Mouse (Mus musculus) MEL (cell line): ENCODE measurements around the gene Tmem184a. TPM values are rescaled to one million over a fixed set of nuclear protein-coding genes. Genes with fewer than 3 reads are reported as not detected.
A peak's percentile ranks its signal among the peaks of the same experiment; 100 is the strongest.

ENCODE experiments used
- DNase-seq: peaks from one replicate; pipeline ENCODE4 v3.0.0; 2011; ENCODE audit warnings: low read depth, low spot score
- H3K27ac ChIP-seq: 2 replicates; pipeline ENCODE4 v1.5.1; 2012; ENCODE audit warnings: low read depth, mild to moderate bottlenecking, control low read depth, low read length, moderate library complexity; ENCODE audit not compliant: control insufficient read depth
- H3K27me3 ChIP-seq, 2 experiments: fragments of 150-350 bp in 1 of 2; sonication (generic) in 1 of 2; 2 replicates each; pipeline ENCODE4 v1.6.1; 2012; ENCODE audit warnings: low read length in 2 of 2, mild to moderate bottlenecking in 2 of 2, improper control_type of control experiment in 1 of 2, moderate library complexity in 1 of 2; ENCODE audit not compliant: insufficient read depth in 2 of 2, control insufficient read depth in 1 of 2
- H3K36me3 ChIP-seq, 2 experiments: 2 replicates each; pipeline ENCODE4 v1.6.1; 2012 to 2014; ENCODE audit warnings: low read length in 2 of 2, improper control_type of control experiment in 1 of 2, inconsistent platforms in 1 of 2, mild to moderate bottlenecking in 1 of 2; ENCODE audit not compliant: insufficient read depth in 2 of 2, control insufficient read depth in 1 of 2
- H3K4me1 ChIP-seq, 2 experiments: fragments of 150-350 bp in 1 of 2; sonication (generic) in 1 of 2; 2 replicates each; pipeline ENCODE4 v1.6.1; 2012; ENCODE audit warnings: low read length in 2 of 2, improper control_type of control experiment in 1 of 2, mild to moderate bottlenecking in 1 of 2; ENCODE audit not compliant: insufficient read depth in 2 of 2, control insufficient read depth in 1 of 2
- H3K4me3 ChIP-seq, 2 experiments: fragments of 150-350 bp in 1 of 2; sonication (generic) in 1 of 2; 2 replicates each; pipeline ENCODE4 v1.5.1; 2012; ENCODE audit warnings: low read depth in 2 of 2, low read length in 2 of 2, mild to moderate bottlenecking in 2 of 2, moderate library complexity in 2 of 2, control low read depth in 1 of 2, improper control_type of control experiment in 1 of 2; ENCODE audit not compliant: control insufficient read depth in 1 of 2, insufficient read depth in 1 of 2
- H3K79me2 ChIP-seq: 2 replicates; pipeline ENCODE4 v1.6.1; 2012; ENCODE audit warnings: mild to moderate bottlenecking, low read length, moderate library complexity; ENCODE audit not compliant: control insufficient read depth, poor library complexity, insufficient read depth
- H3K9ac ChIP-seq: 2 replicates; pipeline ENCODE4 v1.6.1; 2012; ENCODE audit warnings: low read depth, mild to moderate bottlenecking, control low read depth, low read length, moderate library complexity; ENCODE audit not compliant: control insufficient read depth, poor library complexity, severe bottlenecking
- H3K9me3 ChIP-seq: fragments of 150-350 bp; sonication (generic); replicated peaks from 2 replicates; pipeline ENCODE4 v1.6.1; 2012; ENCODE audit warnings: mild to moderate bottlenecking, low read length, improper control_type of control experiment, moderate library complexity; ENCODE audit not compliant: insufficient read depth
- BHLHE40 ChIP-seq: IDR thresholded peaks from 2 replicates; pipeline ENCODE4 v1.6.1; 2012; ENCODE audit warnings: low read depth, mild to moderate bottlenecking, inconsistent platforms, low read length, improper control_type of control experiment, borderline replicate concordance
- CHD1 ChIP-seq: IDR thresholded peaks from 2 replicates; pipeline ENCODE4 v1.6.1; 2012; ENCODE audit warnings: low read depth, mild to moderate bottlenecking, inconsistent platforms, low read length, improper control_type of control experiment
- CHD2 ChIP-seq: IDR thresholded peaks from 2 replicates; pipeline ENCODE4 v1.6.1; 2011; ENCODE audit warnings: low read length, improper control_type of control experiment
- CTCF ChIP-seq, 3 experiments: IDR thresholded peaks in 2 of 3; conservative IDR thresholded peaks in 1 of 3; 2 replicates each; pipeline ENCODE4 v1.5.1; 2011 to 2012; ENCODE audit warnings: low read length in 3 of 3, low read depth in 2 of 3, mild to moderate bottlenecking in 2 of 3, improper control_type of control experiment in 1 of 3, inconsistent platforms in 1 of 3, mixed read lengths in 1 of 3, moderate library complexity in 1 of 3; ENCODE audit not compliant: control insufficient read depth in 1 of 3, insufficient read depth in 1 of 3, poor library complexity in 1 of 3, severe bottlenecking in 1 of 3
- E2F4 ChIP-seq: IDR thresholded peaks from 2 replicates; pipeline ENCODE4 v1.6.1; 2011; ENCODE audit warnings: low read depth, low read length, improper control_type of control experiment, borderline replicate concordance
- EP300 ChIP-seq, 2 experiments: IDR thresholded peaks; 2 replicates each; pipeline ENCODE4 v1.6.1; 2011; ENCODE audit warnings: improper control_type of control experiment in 2 of 2, low read length in 2 of 2, low read depth in 1 of 2, mild to moderate bottlenecking in 1 of 2
- ETS1 ChIP-seq: IDR thresholded peaks from 2 replicates; pipeline ENCODE4 v1.6.1; 2012; ENCODE audit warnings: low read depth, mild to moderate bottlenecking, inconsistent platforms, low read length, improper control_type of control experiment, moderate library complexity
- GABPA ChIP-seq: IDR thresholded peaks from 2 replicates; pipeline ENCODE4 v1.6.1; 2012; ENCODE audit warnings: low read depth, mild to moderate bottlenecking, inconsistent platforms, low read length, improper control_type of control experiment, moderate library complexity
- GATA1 ChIP-seq: IDR thresholded peaks from 2 replicates; pipeline ENCODE4 v1.6.1; 2011; ENCODE audit warnings: low read depth, low read length, improper control_type of control experiment
- HCFC1 ChIP-seq: IDR thresholded peaks from 2 replicates; pipeline ENCODE4 v1.6.1; 2012; ENCODE audit warnings: low read depth, mild to moderate bottlenecking, inconsistent platforms, low read length, improper control_type of control experiment, moderate library complexity
- JUND ChIP-seq: IDR thresholded peaks from 2 replicates; pipeline ENCODE4 v1.6.1; 2011; ENCODE audit warnings: low read depth, mild to moderate bottlenecking, improper control_type of control experiment, low read length
- KAT2A ChIP-seq: conservative IDR thresholded peaks from 2 replicates; pipeline ENCODE4 v1.6.1; 2012; ENCODE audit warnings: low read depth, low read length, improper control_type of control experiment, inconsistent platforms
- MAFK ChIP-seq: IDR thresholded peaks from 2 replicates; pipeline ENCODE4 v1.6.1; 2011; ENCODE audit warnings: low read depth, mild to moderate bottlenecking, low read length, improper control_type of control experiment, borderline replicate concordance
- MAX ChIP-seq: IDR thresholded peaks from 2 replicates; pipeline ENCODE4 v1.6.1; 2011; ENCODE audit warnings: low read length, improper control_type of control experiment
- MAZ ChIP-seq: IDR thresholded peaks from 2 replicates; pipeline ENCODE4 v1.6.1; 2012; ENCODE audit warnings: low read depth, mild to moderate bottlenecking, inconsistent platforms, low read length, improper control_type of control experiment
- MEF2A ChIP-seq: IDR thresholded peaks from 2 replicates; pipeline ENCODE4 v1.6.1; 2014; ENCODE audit warnings: low read depth, mild to moderate bottlenecking, inconsistent platforms, low read length, improper control_type of control experiment; ENCODE audit not compliant: poor library complexity, insufficient replicate concordance, severe bottlenecking; ENCODE audit errors: extremely low read depth
- MXI1 ChIP-seq: IDR thresholded peaks from 2 replicates; pipeline ENCODE4 v1.6.1; 2011; ENCODE audit warnings: mild to moderate bottlenecking, low read depth, low read length, improper control_type of control experiment
- MYC ChIP-seq: IDR thresholded peaks from 2 replicates; pipeline ENCODE4 v1.6.1; 2011; ENCODE audit warnings: low read depth, mild to moderate bottlenecking, low read length, improper control_type of control experiment, moderate library complexity
- NELFE ChIP-seq: IDR thresholded peaks from 2 replicates; pipeline ENCODE4 v1.6.1; 2011; ENCODE audit warnings: low read depth, low read length, improper control_type of control experiment
- NRF1 ChIP-seq: IDR thresholded peaks from 2 replicates; pipeline ENCODE4 v1.6.1; 2014; ENCODE audit warnings: low read depth, mild to moderate bottlenecking, inconsistent platforms, low read length, improper control_type of control experiment, moderate library complexity; ENCODE audit not compliant: poor library complexity, insufficient read depth, severe bottlenecking
- POLR2A ChIP-seq, 2 experiments: IDR thresholded peaks; 2 replicates each; pipeline ENCODE4 v1.6.1; 2011 to 2012; ENCODE audit warnings: low read length in 2 of 2, mild to moderate bottlenecking in 2 of 2, control low read depth in 1 of 2, improper control_type of control experiment in 1 of 2, low read depth in 1 of 2, moderate library complexity in 1 of 2; ENCODE audit not compliant: control insufficient read depth in 1 of 2, insufficient read depth in 1 of 2, poor library complexity in 1 of 2
- POLR2AphosphoS2 ChIP-seq: IDR thresholded peaks from 2 replicates; pipeline ENCODE4 v1.6.1; 2011; ENCODE audit warnings: low read length, improper control_type of control experiment
- POLR2AphosphoS5 ChIP-seq: IDR thresholded peaks from 2 replicates; pipeline ENCODE4 v1.6.1; 2012; ENCODE audit warnings: low read depth, borderline replicate concordance, mild to moderate bottlenecking, inconsistent platforms, low read length, moderate library complexity, mixed read lengths
- RAD21 ChIP-seq: IDR thresholded peaks from 2 replicates; pipeline ENCODE4 v1.6.1; 2011; ENCODE audit warnings: mild to moderate bottlenecking, low read depth, low read length, improper control_type of control experiment
- RCOR1 ChIP-seq: IDR thresholded peaks from 2 replicates; pipeline ENCODE4 v1.6.1; 2012; ENCODE audit warnings: low read depth, mild to moderate bottlenecking, inconsistent platforms, low read length, improper control_type of control experiment
- SIN3A ChIP-seq: IDR thresholded peaks from 2 replicates; pipeline ENCODE4 v1.6.1; 2012; ENCODE audit warnings: low read length, improper control_type of control experiment, inconsistent platforms
- SMC3 ChIP-seq: IDR thresholded peaks from 2 replicates; pipeline ENCODE4 v1.6.1; 2011; ENCODE audit warnings: low read depth, low read length, improper control_type of control experiment
- TAL1 ChIP-seq: IDR thresholded peaks from 2 replicates; pipeline ENCODE4 v1.6.1; 2012; ENCODE audit warnings: mild to moderate bottlenecking, inconsistent platforms, low read length, moderate library complexity, mixed read lengths
- TBP ChIP-seq: IDR thresholded peaks from 2 replicates; pipeline ENCODE4 v1.8.0; 2011; ENCODE audit warnings: low read depth, low read length, improper control_type of control experiment
- TCF12 ChIP-seq: IDR thresholded peaks from 2 replicates; pipeline ENCODE4 v1.6.1; 2014; ENCODE audit warnings: low read depth, mild to moderate bottlenecking, inconsistent platforms, low read length, improper control_type of control experiment, moderate library complexity
- UBTF ChIP-seq: IDR thresholded peaks from 2 replicates; pipeline ENCODE4 v1.6.1; 2012; ENCODE audit warnings: low read depth, mild to moderate bottlenecking, inconsistent platforms, low read length, improper control_type of control experiment, moderate library complexity, borderline replicate concordance; ENCODE audit not compliant: insufficient read depth
- USF1 ChIP-seq: IDR thresholded peaks from 2 replicates; pipeline ENCODE4 v1.6.1; 2014; ENCODE audit warnings: low read depth, mild to moderate bottlenecking, inconsistent platforms, low read length, improper control_type of control experiment, moderate library complexity
- USF2 ChIP-seq, 2 experiments: IDR thresholded peaks; 2 replicates each; pipeline ENCODE4 v1.6.1; 2011 to 2012; ENCODE audit warnings: improper control_type of control experiment in 2 of 2, low read length in 2 of 2, borderline replicate concordance in 1 of 2, inconsistent platforms in 1 of 2, low read depth in 1 of 2, mild to moderate bottlenecking in 1 of 2; ENCODE audit not compliant: insufficient read depth in 1 of 2
- ZC3H11A ChIP-seq: IDR thresholded peaks from 2 replicates; pipeline ENCODE4 v1.6.1; 2012; ENCODE audit warnings: low read depth, mild to moderate bottlenecking, inconsistent platforms, low read length, improper control_type of control experiment
- ZKSCAN1 ChIP-seq: IDR thresholded peaks from 2 replicates; pipeline ENCODE4 v1.6.1; 2012; ENCODE audit warnings: low read depth, mild to moderate bottlenecking, inconsistent platforms, low read length, improper control_type of control experiment, moderate library complexity
- ZMIZ1 ChIP-seq: IDR thresholded peaks from 2 replicates; pipeline ENCODE4 v1.6.1; 2012; ENCODE audit warnings: low read depth, mild to moderate bottlenecking, inconsistent platforms, low read length, improper control_type of control experiment, moderate library complexity
- polyA plus RNA-seq, 2 experiments: library from polyadenylated mRNA; stranded (reverse) in 1 of 2; unstranded in 1 of 2; fragments of >175 nt in 1 of 2; fragments of >200 nt in 1 of 2; gene quantifications; 2 replicates each; pipeline versions ENCODE4 v1.2.1 to v1.2.4; 2012; ENCODE audit warnings: low replicate concordance in 2 of 2, low read depth in 1 of 2; ENCODE audit not compliant: insufficient read length in 2 of 2, insufficient read depth in 1 of 2, missing spikeins in 1 of 2
- total RNA-seq: library from RNA; depleted of rRNA; stranded (reverse); fragments of 300-350 nt; gene quantifications from 2 replicates; pipeline ENCODE4 v1.2.3, GENCODE M21; 2012

The Tmem184a gene
- total and polyA plus RNA-seq, 3 experiments, result 0.10 to 0.27 TPM; not detected in 1

DNA sequence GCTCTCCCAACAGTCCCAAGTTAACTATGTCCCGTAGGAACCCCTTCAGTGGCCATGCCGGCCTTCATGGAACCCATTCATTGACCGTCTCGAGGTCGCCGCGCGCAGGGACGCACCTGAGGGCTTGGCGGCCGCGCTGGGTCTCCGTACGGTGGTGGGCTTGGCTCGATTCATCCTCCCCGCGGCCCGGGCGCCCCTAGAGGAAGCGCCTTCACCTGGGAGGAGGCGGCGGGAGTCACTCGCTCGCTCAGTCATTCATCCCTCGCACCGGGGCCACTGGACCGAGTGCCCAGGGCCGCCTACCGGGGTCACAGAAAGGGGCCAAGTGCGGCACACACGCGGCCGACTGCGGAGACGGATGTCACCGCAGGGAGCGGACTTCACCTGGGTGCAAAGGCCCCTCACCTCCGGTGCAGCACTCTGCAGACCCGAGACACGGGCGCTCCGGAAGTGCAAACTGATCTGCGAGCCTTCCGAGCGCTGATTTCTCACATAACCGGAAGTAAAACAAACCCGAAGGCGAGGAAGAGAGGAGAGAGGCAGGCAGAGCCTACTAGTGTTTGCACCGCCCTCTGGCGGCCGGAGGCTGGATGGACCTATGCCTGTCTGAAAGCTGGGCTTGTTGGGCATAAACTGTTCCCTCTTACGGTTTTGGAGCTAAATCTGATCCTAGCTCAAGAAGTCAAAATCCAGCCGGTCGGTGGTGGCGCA lies 44.3 kb downstream of the Tmem184a start, which contains the start of gene Ints1:
Gene Ints1, minus strand, starts transcription at position 459 of the 711 bp plus-strand sequence.
- Histone ChIP-seq H3K4me3 (peak within 1 kb of the TSS; percentile 77 to 98), H3K79me2 (peaks cover 9% of the 10 kb centered on the region), H3K9ac (peak within 1 kb of the TSS; percentile 89), H3K4me1 (peaks cover 0 to 8% of the 10 kb centered on the region in 2 experiments; a peak in 1 of 4 replicates), H3K27me3 (no peaks in the 10 kb centered on the region), H3K36me3 (no peaks in the 10 kb centered on the region; a peak in 1 of 4 replicates), H3K9me3 (no peaks in the 10 kb centered on the region), H3K27ac (peak within 1 kb of the TSS; percentile 34; the same call in 1 of the 2 replicates)
- DNase-seq, result peak; percentile 97
- TF ChIP-seq TAL1, result no peak
- 0 out of 2 replicates have a peak, but pooled peaks have one; percentile 23 for TF ChIP-seq GATA1
- TF ChIP-seq JUND, result no peak
- no peak for TF ChIP-seq CHD1
- peak; percentile 93 for TF ChIP-seq KAT2A
- peak; percentile 58 for TF ChIP-seq TCF12
- peak; percentile 83 for TF ChIP-seq TBP
- peak; percentile 96 for TF ChIP-seq HCFC1
- no peak for TF ChIP-seq RAD21
- no peak for TF ChIP-seq NRF1
- TF ChIP-seq MAFK, result no peak
- TF ChIP-seq ETS1, result peak; percentile 57
- TF ChIP-seq ZC3H11A, result no peak
- no peak for TF ChIP-seq ZKSCAN1
- peak; percentile 84; the same call in 1 of the 2 replicates for TF ChIP-seq GABPA
- peak; percentile 71; the same call in 1 of the 2 replicates for TF ChIP-seq MYC
- TF ChIP-seq RCOR1, result peak; percentile 44
- TF ChIP-seq CTCF (IDR thresholded peaks at IDR 0.05 in 2 of 3, conservative IDR thresholded peaks at IDR 0.05 in 1 of 3; ENCODE audit: control insufficient read depth in 1 of 3, insufficient read depth in 1 of 3, low read depth in 2 of 3, low read length in 3 of 3, poor library complexity in 1 of 3, severe bottlenecking in 1 of 3), result peak; percentile 94 to 96 (median 94)
- TF ChIP-seq UBTF, result no peak
- TF ChIP-seq ZMIZ1, result no peak
- TF ChIP-seq SMC3, result peak; percentile 45
- no peak for TF ChIP-seq MEF2A
- peak; percentile 98 for TF ChIP-seq SIN3A
- TF ChIP-seq USF1, result no peak
- no peak for TF ChIP-seq E2F4
- no peak for TF ChIP-seq BHLHE40
- peak; percentile 90 for TF ChIP-seq MXI1
- no peak for TF ChIP-seq POLR2AphosphoS2
- no peak for TF ChIP-seq USF2 (IDR thresholded peaks at IDR 0.05; ENCODE audit: borderline replicate concordance in 1 of 2, insufficient read depth in 1 of 2, low read depth in 1 of 2, low read length in 2 of 2)
- TF ChIP-seq EP300 (IDR thresholded peaks at IDR 0.05; ENCODE audit: low read depth in 1 of 2, low read length in 2 of 2), result peak in 1 of 2 experiments; percentile 41; a peak in 2 of 4 replicates
- 0 out of 2 replicates have a peak, but pooled peaks have one; percentile 41 for TF ChIP-seq MAZ
- TF ChIP-seq NELFE, result peak; percentile 76
- peak; percentile 53 to 84; a peak in 3 of 4 replicates for TF ChIP-seq POLR2A (IDR thresholded peaks at IDR 0.05; ENCODE audit: control insufficient read depth in 1 of 2, insufficient read depth in 1 of 2, low read depth in 1 of 2, low read length in 2 of 2, poor library complexity in 1 of 2)
- peak; percentile 71 for TF ChIP-seq CHD2
- peak; percentile 70 for TF ChIP-seq MAX
- no peak for TF ChIP-seq POLR2AphosphoS5
